Mouse (Mus musculus) cerebellum, adult 9-10 months (tissue): Measurements from ENCODE around the gene N4bp2l2.

ENCODE experiments used
- DNase-seq: peaks from one replicate; pipeline ENCODE4 v3.0.0; 2022

N4bp2l2 gene

GRCm38 (mm10) chr5:150641440-150641839 is 24.5 kb downstream of the N4bp2l2 start:
- no peak for DNase-seq

DNA sequence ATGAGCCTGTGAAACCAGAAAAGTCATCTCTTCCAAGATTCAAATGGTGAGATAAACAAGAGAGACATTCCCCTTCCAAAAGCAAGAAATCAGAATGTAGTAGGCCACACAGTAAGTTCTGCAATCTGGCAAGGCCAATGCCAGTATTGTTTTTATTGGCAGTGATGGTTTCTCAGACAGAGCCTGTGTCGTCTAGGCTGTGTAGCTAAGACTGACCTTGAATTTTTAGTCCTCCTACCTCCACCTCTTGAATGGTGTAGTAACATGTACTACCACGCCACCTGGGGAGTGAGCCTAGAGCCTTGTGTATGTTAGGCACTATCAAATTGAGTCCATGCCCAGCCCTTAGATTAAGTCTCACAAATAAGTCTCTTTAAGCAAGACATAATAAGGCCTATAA is 36.3 kb downstream of the N4bp2l2 start:
- DNase-seq, result no peak

DNA sequence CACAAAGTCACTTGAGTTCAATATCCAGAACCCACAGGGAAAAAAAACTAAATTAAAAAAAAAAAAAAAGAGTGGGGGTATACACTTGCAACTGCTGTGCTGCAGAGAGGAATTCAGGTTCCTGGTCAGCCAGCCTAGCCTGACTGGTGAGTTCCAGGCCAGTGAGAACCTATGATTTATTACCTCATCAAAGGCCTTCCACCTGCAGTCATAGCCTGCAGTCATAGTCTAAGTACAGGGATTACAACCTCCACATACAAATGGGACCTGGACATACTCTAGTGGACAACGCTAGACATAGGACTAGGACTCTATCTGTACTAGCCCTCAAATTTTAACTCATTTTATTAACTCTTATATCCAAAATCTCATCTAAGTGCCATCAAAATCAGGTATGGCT is 36.7 kb downstream of the N4bp2l2 start:
- no peak for DNase-seq

GRCm38 (mm10) chr5:150625528-150625927 is 40.5 kb downstream of the N4bp2l2 start:
- no peak for DNase-seq

DNA sequence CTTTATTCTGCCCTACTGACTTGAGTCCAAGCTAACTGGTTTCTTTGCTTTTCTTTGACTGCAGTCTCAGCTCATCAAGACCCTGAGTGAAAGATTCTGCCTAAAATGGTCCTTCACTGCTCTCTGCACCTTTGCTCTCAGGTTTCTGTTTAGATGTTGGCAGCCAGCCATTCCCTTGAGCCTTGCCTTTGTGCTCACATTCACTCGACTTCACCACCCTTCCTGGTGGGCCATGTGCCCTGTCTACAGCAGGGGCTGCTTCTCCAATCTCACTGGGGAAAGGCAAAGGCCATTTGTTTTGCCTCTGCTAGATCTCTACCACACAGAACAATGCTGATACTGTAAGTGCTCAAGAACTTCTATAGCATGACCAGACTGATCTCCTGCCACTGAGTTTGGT is 43.2 kb downstream of the N4bp2l2 start:
- no peak for DNase-seq

DNA sequence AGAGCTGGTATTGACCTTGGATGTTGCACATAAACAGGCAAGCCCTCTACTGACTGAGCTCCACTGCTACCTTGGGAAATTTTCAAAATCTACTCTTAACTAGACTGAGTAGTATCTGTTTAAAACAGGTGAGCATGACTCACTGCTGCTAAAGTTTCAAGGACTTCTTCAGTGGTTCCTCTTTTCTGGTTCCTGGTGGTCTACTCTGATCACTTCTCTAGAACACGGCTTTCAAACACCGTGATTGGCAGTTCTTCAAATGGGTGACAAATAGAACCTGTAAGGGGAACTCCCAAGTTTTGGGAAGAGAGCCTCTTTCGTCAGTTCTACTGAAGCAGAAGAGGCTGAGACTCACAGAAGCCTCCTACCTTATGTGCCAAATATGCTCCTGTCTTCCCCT is 44.4 kb downstream of the N4bp2l2 start:
- no peak for DNase-seq

DNA sequence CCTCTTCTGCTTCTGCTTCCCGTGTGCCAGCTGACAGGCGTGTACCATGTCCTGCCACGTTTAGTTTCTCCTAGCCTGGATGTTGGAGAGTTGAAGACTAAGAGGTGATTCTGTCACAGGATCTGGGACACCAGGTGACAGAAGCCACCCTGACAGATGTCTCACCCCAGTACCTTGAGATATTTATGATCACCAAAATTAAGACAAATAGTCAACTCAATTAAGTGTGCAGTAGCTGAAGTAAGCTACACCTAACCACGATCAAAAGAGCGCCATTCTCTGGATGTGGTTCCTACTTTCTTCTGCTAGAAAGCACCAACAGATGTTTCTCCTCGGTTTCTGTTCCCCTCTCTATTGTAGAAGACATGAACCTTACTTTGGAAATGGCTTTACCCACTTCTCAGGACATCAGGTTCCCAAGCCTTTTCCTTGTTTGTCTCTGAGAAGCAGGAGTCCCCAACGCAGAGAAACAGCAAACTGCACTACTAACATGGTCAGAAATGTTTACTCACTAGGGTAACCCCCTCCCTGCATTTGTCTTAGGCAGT is 45.3 kb downstream of the N4bp2l2 start:
- DNase-seq, result no peak

GRCm38 (mm10) chr5:150618599-150619355 is 47.2 kb downstream of the N4bp2l2 start:
- DNase-seq, result no peak

DNA sequence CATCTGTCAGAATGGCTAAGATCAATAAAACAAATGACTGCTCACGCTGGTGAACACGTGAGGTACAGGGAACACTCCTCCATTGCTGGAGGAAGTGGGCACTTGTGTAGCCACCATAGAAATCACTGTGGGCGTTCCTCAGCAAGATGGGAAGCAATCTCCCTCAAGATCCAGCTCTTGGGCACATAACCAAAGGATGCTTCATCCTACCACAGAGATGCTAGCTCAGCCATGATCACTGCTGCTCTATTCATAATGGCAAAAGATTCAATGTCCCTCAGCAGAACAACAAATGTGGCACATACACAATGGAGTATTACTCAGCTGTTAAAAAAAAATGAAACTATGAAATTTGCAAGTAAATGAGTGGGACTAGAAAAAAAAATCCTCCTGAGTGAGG is 49.3 kb downstream of the N4bp2l2 start:
- no peak for DNase-seq

DNA sequence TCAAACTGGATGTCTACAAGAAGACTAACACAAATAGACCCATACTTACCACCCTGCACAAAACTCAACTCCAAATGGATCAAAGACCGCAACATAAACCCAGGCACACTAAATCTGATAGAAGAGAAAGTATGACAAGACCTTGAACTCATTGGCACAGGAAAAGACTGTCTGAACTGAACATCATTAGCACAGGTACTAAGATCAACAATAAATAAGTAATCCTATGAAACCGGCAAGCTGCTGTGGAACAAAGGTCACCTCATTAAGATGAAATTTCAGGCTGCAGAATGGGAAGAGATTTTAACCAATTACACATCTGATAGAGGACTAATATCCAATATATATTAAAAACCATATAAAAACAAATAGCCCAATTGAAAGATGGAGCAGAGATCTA is 49.8 kb downstream of the N4bp2l2 start:
- no peak for DNase-seq

DNA sequence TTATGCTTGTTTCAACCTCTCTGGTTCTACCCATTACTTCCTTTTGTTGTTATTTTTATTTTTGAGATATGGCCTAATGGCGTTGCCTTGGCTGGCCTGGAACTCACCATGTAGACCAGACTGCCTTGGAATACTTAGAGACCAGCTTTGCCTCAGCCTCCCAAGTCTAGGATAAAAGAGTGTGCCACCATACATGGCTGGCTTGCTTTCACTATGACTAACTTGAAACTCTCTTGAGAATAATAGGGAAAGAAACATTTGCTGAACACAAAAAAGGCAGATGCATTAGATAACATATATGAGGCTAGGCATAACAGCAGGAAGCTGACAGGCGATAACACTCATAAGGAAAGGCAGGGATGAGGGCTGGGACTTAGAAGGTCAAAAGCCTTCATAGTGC is 51.9 kb downstream of the N4bp2l2 start:
- DNase-seq, result no peak

DNA sequence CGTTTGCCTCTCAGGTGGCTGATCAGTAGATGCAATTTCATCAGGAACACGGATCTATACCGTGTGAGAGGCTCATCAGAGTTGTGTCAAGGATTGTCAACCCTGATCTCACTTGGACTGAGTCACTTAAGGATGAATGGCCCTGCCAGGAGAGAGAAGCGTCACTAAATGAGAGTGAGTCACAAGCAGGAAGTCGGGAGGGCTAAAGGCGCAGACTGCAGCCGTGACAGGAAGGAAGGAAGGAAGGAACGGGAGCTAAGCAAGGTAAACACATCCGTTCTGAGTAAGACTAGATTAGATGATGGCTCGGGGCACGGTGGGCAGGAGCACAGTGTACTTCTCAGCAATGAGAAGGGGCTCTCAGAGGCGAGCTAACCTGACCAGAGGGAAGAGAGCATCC is 54.3 kb downstream of the N4bp2l2 start:
- no peak for DNase-seq

DNA sequence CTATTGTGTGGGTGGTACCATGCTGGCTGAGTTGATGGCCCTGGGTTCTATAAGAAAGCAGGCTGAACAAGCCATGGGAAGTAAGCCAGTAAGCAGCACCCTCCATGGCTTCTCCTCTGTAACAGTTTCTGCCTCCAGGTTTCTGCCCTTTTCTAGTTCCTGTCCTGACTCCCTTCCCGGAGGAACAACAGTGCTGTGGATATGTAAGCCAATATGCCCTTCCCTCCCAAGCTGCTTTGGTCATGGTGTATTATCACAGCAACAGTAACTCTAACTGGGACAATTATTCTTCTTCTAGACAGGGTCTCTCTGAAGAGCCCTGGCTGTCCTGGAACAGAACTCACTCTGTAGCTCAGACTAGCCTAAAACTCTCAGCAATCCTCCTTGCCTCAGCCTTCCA is 54.8 kb downstream of the N4bp2l2 start:
- no peak for DNase-seq

- DNase-seq, result no peak
Observed at GRCm38 (mm10) chr5:150607631-150608030, 58.4 kb downstream of the N4bp2l2 start.

- DNase-seq, result no peak
Observed at GRCm38 (mm10) chr5:150606131-150606530, 59.9 kb downstream of the N4bp2l2 start.

DNA sequence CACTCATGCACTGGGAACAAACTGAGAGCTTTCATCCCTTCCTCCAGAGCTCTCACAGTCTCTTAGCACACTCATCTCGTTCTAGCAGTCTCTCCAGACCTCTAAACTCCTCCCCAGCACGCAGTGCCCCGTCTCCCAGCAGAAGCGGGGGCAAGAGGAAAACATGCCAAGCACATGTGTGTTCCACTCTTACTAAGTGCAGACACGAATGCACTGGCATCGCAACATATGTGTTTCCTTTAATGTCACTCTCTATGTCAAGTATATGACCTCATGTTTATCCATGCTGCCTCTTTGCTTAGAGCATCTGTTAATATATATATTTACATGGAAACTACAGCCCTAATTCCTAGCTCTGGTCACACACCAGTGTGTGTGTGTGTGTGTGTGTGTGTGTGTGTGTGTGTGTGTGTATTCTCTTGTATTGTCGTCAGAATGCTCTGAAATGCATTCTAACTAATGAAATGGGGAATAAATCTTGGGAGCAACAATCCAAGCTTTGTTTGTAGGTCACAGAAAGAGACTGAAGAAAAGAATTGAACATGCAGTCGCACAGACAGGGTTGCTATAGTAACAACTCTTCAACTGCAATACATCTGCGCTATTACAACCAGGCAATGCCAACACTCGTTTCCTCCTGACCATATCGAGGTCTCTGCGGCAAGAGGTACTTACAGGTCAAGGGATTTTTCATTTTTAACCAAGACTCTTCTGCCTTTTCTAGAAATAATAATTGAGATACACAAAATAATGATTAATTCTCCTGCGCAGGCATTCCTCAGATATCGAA is 64.3 kb downstream of the N4bp2l2 start:
- no peak for DNase-seq

DNA sequence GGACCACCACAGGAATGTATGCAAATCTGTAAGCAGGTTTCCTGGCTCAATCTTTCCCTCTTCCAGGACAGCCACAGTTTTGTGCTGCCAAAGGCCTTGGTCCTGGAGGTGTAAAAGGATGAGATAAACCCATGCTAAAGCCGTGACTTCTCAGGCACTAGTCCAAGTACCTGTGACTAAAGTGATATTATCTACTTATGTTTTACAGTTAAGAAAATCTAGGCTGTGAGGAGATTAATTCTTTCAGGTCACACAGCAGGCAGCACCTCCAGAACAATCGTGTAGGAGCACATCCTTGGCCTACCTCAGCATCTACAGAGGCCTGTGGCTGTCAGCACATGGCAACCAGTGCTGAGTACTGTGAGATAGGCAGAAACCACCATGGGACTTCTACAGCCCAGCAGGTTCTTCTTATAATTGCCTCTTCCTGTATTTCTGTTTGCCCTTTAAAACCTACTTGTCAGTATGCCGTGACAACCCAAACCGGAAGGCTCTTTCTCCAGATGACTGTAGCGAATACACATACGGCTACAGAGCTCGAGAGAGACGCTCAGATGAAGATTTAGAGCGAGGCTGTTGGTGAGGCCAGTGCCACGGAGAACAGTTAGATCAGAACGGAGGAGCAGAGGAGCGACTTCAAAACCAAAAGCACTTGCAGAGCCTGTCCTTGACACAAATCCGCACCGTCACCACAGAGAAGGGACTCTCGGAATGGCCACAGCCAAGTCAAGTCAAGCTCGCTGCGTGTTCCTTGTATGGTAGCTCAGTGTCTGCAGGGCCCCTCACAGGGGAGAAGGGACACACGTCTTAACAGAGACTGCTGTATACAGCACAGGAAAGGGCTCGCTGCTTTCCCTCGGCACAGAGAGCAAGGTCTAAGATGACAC is 65.2 kb downstream of the N4bp2l2 start:
- DNase-seq, result no peak

- DNase-seq, result no peak
Observed at GRCm38 (mm10) chr5:150599301-150600294, 66.4 kb downstream of the N4bp2l2 start.

GRCm38 (mm10) chr5:150598202-150599119 is 67.5 kb downstream of the N4bp2l2 start:
- DNase-seq, result no peak

- DNase-seq, result no peak
Observed at GRCm38 (mm10) chr5:150597088-150597487, 68.9 kb downstream of the N4bp2l2 start, which contains the start of gene N4bp2l1. Gene N4bp2l1, minus strand, starts transcription at chr5:150597188.
